Mouse (Mus musculus): ENCODE measurements at regions not wholly inside any gene's neighbourhood (a gene's known extent, or its start where the extent isn't known, plus 50 kb on each side); places are given as distances from the start of the nearest gene placed in this dataset.

GRCm38 (mm10) chr2:129949786-129950185 lies 62.4 kb upstream of the Tgm3 start:
- in situ Hi-C loops (cut with MboI, MseI), result loop anchor here (10.0 kb wide), 1 partner anchor 945 kb away; no protein-coding TSS in a partner anchor

GRCm38 (mm10) chr2:129952486-129952885 lies 59.7 kb upstream of the Tgm3 start:
- in situ Hi-C loops (cut with MboI, MseI), result no loop called here

GRCm38 (mm10) chr2:129955260-129955691 lies 56.9 kb upstream of the Tgm3 start:
- in situ Hi-C loops (cut with MboI, MseI), result no loop called here

- in situ Hi-C loops (cut with MboI, MseI), result no loop called here
Measured at GRCm38 (mm10) chr2:129958120-129958519, 54.0 kb upstream of the Tgm3 start.

- in situ Hi-C loops (cut with MboI, MseI), result no loop called here
Measured at GRCm38 (mm10) chr2:129960364-129960763, 51.8 kb upstream of the Tgm3 start.

GRCm38 (mm10) chr2:129961522-129961921 lies 50.6 kb upstream of the Tgm3 start:
- in situ Hi-C loops (cut with MboI, MseI), result no loop called here
